Mouse (Mus musculus) gastrocnemius, adult 18-20 months (tissue): ENCODE measurements at regions not wholly inside any gene's neighbourhood (a gene's known extent, or its start where the extent isn't known, plus 50 kb on each side); places are given as distances from the start of the nearest gene placed in this dataset.

Experiments
- DNase-seq: peaks from one replicate; pipeline ENCODE4 v3.0.0; 2021; ENCODE audit warnings: low spot score

DNA sequence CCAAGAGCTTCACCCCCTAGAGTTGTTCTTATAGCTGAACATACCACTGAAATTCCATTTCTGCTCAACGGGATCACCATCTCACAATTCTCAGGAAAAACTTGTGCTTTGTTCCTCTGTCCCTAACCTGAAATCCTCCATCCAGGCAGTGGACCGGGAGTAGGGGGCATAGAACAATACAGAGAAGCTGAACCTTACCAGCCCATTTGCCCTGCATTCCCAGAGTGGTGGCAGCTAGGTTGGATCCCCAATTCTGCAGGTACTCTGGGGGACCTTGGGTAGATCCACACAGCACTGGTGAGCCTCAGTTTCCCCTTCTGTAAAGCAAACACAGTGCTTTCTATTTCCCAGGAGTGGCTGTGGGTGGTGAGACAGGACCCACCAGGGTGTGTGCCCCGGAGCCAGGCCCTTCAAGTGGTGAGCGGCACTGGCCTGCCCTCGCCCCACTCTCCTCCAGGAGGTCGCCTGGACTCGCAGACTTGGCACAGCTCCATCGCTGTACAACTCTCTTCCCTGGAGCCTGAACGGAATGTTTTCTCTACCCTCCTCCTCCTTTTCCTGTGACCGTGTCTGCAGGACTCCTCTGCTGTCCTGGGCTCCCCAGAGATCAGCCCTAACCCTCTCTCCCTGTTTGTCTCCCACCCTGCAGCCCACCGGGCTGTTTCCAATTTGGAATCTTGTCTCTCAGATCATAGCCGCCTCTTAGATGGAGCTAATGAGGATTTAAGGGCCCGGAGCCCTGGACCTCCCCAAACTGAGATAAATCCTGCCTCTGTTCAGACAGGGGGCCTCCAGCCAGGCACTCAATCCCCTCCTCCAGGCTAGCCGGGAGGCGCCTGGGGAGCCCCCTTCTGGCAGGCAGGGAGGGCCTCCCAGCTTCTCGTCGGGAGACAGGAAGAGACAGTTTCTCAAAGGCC lies 52.3 kb upstream of the Cux1 start:
- DNase-seq, result no peak

DNA sequence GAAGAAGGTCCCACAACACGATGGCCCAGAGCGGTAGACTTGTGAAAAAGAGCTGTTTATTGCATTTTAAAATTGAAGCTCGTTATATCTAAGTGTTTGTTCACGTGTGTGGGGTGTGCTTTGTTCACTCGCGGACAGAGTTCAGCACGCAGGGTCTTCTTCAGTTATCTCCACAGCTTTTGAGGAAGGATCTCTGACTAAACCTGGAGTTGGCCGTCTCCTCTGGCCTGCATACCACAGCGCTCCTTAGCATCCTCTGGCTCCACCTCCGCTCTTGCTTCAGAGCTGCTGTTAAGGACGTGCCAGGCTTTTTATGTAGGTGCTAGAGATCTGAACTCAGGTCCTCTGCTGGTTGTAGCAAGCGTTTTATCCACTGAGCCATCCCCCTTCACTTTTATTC lies 52.9 kb upstream of the Cux1 start:
- DNase-seq, result no peak

DNA sequence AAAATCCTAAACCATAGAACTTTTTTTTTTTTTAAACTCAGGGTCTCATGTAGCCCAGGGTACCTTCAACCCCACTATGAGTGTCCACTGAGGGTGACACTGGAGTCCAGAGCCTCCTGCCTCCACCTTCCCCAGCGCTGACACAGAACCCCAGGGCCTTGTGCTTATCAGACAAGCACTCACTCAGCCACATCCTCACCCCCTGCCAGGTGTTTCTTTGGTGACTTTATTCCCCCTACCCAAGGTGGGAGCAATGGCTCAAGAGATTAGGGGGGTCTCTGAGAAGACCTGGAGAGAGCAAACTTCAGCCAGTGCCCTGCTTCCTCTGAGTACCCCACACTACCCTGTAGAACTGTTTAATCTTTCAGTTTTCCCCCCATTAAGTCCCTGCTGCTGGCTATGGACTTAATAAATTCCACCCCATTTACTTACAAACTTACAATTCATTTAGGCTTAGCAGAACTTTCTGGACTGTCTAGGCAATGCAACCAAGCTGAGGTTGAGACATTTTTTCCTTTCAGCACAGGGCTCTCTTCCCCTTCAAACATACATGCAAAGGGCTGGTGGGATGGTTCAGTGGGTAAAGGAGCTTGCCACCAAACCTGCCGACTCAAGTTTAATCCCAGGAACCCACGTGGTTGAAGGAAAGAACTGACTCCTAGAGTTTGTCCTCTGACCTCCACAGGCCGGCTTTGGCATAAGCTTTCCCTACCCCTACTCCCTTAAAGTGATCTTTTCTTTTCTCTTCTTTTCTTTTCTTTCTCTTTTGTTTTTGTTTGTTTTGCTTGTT lies 54.2 kb upstream of the Cux1 start:
- DNase-seq, result no peak

DNA sequence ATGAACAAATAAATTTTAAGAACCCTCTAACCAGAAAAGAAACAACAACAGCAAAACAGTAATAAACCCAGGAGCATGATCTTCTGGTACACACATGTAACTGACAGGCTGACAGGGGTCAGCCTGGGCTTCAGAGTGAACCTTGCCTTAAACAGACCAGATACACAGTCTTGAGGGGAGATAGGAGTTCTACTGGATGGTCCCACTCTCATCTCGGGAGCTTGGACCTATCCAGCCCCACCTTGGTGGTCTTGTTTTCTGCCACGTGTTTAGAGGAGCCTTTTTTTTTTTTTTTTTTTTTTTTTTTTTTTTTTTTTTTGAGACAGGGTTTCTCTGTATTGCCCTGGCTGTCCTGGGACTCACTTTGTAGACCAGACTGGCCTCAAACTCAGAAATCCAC lies 54.9 kb upstream of the Cux1 start:
- no peak for DNase-seq

DNA sequence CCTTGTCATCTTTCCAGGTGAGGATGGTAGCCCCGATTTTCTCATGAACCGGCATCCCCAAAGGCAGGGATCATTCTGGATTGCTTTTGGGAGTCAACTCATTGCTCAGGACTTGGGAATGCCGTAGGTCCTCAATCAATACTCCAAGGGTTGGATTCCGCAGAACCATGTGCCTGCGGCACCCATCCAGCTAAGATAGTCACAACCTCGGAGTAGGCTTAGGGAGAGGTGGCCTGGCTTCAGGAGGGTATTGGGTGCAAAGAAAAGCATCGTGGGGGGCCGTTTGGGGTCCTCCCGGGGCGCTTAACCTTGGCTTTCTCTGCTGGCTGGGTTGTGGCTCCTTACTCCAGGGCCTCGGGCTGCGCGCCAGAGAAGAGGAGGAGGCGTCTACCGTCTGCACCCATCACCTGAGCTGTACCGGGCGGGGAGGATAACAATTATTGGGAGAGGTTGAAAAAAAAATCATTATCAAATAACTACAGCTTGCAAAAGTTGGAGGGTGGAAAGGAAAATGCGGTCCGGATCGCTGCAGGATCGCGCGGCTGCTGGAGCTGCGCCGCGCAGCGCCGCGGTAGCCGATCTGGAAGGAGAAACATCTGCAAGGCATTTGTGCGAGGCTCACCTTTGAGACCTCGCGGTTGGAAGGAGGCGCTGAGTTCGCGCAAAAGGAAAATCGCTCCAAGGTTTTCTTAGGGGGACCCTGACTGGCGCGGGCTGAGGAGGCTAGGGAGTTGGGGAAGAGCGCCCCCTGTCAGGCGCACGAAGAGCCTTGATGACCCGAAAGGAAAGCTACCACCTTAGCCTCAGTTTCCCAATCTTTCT lies 55.6 kb upstream of the Cux1 start:
- peak; percentile 56 for DNase-seq

DNA sequence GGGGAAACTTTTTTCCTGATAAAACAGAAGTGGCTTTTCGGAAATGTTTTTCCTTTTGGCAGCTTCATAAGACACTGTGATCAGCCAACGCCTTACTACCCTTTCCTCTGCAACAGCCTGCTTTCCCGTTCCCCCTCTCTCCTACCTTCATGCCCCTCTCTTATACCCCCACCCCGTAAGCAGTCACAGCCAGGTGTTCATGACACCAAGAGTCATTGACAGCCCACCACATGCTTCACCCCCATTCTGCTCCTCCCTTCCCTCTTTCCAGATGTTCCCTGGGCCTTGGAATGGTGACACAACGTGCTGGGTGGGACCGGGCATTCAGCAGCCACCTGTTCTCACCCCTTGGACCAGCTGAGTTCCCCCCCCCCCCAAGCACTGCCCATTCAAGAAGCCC lies 56.5 kb upstream of the Cux1 start:
- DNase-seq, result no peak

DNA sequence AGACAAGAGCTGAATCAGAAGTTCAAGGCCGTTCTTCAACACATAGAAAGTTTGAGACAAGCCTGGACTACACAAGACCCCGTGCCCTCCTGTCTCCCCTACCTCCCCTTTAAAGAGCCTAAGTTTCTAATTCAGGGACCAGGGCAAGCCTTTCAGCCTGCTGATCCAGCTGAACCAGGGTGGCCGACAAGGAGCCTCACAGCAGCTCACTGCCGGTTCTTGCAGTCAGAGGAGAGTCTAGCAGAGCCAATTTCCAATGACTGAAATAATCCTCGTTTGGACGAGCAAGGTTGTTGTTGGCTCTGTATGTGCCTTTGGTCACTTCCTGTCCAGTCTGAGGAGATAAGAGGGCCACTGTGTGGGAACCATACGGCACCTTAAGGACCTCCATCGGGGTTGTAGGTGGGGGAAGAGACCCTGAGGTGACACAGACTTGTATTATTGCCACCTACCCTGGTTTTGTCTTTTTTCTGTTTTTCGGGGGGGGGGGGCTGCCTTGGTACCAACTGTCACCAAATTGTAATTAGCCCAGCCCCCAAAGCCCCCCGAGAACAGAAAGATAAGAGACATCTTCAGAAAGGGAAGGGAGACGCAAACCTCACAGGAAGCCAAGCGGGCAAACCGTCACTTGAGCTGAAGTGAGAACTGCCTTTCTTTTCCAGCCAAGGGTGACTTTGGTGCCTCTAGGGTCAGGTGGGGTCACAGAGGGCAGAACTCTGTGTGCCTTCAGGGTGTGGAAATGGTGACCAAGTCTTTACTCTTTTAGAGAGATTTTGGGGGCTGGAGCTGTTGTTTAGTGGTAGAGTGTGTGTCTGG lies 58.1 kb upstream of the Cux1 start:
- no peak for DNase-seq

DNA sequence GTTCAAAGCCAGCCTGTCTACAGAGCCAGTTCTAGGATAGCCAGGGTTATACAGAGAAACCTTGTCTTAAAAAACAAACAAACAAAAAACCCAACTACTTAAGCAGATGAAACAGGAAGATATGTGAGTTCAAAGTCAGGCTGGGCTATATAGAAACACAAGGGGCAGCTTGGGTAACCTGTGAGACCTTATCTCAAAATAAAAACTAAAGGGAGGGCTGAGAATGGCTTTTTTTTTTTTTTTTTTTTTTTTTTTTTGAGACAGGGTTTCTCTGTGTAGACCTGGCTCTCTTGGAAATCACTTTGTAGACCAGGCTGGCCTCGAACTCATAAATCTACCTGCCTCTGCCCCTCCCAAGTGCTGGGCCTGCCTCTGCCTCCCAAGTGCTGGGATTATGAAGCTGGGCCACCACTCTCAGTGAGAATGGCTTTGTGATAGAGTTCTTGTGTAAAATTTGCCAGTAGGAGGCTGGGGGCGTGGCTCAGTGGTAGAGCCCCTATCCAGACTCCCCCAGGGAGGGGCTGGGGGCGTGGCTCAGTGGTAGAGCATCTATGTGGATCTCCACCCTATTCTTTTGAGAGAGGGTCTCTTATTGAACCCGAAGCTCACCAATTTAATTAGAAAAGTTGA lies 59.0 kb upstream of the Cux1 start:
- DNase-seq, result no peak

DNA sequence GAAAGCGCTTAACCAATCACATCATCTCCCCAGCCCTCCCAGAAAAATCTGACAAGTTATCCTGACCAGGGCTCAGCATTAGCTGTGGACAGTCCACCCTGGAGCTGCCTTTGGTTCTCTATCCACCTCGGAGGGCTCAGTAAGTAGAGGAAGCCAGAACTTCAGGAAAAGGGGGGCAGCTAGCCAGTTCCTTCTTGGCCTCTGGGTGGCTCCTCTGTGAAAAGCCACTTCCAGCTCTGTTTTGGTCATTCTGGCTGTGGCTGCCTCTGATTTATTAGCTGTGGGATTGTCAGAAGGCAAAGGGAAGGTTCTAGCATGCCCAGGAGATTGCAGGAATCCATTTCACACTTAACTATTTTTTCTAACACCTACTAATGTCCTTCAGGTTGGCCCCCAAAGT lies 59.6 kb upstream of the Cux1 start:
- peak; percentile 8 for DNase-seq

DNA sequence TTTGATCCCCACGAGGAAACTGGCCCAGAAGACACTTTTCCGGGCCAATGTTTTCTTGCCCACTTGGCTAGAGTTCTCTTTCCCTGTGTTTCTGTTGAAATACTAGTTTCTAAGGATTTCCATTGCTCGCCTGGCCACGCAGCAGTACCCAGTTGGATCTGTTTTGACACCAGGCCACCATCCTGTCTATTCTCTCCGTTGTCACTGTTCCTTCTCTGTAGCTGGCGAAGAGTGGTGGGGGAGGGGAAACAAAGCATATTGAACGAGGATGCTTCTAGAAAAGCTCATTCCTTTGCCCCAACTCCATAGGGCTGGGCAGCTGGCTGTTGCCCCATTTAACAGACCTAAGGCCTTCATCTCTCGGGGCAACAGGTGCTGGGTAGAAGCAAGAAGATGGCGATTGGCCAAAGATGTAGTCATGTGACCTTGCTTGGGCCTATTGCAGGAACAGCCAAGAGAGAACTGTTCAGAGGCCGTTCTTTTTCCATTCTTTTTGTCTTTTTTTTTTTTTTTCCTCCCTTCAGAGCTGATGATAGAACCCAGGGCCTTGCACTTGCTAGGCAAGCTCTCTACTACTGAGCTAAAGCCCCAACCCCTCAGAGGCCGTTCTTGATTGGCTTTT lies 60.5 kb upstream of the Cux1 start:
- peak; percentile 21 for DNase-seq

DNA sequence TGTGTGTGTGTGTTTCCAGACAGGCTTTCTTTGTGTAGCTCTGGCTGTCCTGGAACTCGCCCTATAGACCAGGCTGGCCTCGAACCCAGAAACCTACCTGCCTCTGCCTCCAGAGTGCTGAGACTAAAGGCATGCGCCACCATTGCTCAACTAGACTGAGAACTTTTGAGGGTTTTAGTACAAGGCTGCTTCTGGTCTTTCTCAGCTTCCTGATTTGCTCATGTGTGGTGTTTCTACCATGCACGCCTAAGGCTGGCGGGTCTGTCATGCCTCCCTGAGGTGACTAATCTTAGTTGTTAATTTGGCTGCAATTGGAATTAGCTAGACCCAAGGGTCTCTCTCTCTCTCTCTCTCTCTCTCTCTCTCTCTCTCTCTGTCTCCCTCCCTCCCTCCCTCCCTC lies 61.2 kb upstream of the Cux1 start:
- no peak for DNase-seq

DNA sequence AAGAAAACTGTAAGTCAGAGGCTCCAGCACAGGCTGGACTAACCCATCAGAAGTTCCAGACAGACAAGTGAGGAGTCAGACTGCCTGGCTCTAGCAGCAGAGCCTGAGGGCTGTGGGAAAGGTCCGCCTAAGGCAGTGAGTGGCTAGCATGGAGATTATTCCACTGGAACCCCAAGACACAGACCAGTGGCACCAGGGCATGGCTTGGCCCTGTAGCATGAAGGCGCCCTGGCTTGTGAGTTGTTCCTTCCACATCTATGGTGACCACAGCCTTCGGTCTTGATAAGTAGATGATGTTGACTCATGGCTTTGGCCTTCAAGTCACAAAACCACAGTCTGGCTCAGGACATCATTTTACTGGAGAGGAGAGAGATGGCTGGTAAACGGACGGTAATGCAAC lies 60.7 kb upstream of the Myl10 start:
- DNase-seq, result no peak

DNA sequence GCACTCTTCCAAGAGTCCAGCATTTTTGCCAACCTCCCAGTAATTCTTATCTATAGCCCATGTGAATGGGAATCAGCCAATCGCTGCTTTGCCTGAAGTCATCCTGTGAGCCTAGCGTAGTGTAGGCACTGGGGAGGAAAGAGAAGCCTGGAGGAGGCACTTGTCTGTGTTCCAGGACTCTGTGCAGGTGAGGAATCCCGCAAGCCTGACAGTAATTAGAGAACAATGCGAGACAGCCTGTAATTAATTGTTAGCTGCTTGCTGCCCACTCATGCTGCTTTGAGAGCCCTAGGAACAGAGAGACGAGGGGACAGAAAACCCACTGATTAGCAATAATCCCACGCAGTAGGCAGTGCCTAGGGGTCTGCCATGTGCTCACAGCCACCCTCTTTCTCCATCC lies 59.0 kb upstream of the Myl10 start:
- no peak for DNase-seq

DNA sequence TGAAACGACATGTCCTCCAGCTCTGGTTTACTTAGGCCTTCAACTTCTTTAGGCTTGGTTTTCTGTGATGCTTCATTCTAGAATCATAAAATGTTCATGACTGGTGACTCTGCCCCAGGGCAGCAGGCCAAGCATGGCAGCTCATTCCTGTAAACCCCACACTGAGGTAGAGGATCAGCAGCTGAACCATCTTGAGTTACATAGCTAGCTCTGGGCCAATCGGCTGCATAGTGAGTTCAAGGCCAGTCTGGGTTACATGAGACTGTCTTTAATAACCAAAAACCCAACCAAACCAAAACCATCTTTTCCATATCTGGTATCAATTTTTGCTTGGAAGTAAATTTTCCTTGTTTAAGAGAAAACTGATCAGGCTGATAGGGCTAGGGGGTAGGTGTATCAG lies 57.8 kb upstream of the Myl10 start:
- DNase-seq, result no peak

DNA sequence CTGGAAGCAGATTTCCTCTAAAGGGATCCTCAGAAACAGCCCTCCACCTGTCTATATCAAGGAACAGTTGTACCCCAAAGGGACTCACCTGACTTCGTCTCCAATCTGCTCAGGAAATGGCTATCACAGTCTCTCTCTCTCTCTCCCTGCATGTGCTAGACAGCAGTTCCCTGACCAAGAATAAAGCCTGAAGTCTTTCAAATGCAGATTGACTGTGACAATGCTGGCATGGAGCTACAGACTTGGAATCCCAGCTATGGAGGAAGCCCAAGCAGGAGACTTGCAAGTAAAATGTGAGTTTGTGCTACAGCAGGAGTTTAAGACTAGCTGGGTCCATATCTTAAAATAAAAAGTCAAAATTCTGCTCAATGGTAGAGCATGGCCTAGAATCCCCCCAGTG lies 56.5 kb upstream of the Myl10 start:
- no peak for DNase-seq

DNA sequence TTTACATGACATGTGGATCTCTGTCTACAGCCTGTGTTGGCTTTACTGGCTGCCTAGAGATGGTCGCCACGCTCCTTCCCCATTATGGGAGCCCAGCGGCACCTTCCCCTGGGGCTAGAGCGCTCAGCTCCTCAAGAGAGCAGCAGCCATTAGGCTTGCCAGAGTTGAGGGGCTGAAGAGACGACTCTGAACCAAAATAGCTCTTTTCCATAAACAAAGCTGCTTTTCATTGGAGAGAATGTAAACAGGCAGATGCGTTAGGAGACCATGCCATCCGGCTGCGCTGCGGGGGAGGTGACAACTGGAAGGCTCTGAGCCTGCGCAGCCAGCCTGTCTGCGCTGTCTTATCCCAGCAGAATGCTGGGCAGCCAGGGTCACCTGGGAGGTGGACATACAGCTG lies 55.1 kb upstream of the Myl10 start:
- no peak for DNase-seq

DNA sequence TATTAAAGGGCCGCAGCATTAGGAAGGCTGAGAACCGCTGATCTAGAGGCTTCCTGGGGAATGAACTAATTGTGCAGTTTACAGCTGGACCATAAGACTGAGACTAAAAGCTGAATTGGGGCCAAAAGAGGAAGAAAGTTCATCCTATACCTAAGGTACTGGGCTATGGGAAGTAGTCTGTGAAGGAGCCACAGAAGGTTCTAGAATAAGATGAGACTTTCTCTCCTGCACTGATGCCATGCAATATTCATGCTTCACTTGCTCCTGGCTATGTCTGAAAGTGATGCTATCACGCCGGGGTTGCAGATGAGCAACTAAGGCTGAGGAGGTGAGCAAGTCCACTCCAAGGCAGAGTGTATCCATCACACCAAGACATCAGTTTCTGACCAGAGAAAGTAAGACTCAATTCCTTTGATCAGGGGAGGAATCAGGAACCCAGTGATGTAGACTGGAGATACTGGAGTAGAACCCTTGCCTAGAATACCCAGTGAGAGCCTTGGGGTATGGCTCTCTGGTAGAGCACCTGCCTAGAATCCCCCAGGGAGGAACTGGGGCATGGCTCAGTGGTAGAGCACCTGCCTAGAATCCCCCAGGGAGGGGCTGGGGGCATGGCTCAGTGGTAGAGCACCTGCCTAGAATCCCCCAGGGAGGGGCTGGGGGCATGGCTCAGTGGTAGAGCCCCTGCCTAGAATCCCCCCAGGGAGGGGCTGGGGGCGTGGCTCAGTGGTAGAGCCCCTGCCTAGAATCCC lies 51.9 kb upstream of the Myl10 start:
- DNase-seq, result no peak

DNA sequence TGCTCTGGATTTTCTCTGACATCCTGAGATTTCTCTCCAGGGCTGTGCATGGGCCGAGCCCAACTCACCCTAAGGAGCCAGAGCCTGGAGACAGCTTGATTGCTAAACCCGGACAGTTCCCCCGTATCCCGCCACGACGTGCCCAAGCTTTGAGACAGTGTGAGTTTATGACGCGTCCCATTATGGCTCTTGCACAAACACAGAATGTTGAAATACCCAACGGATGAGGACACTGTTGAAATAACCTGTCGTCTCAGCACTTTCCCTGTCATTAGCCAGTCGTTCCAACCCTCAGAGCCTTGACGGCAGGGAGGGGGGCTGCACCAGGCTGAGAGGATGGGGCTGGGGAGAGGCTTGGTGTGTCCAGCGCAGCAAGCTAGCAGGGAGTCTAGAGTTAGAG lies 50.7 kb upstream of the Myl10 start:
- DNase-seq, result no peak
